Mouse (Mus musculus) hindbrain, embryonic 12.5 days (tissue): ENCODE measurements at regions not wholly inside any gene's neighbourhood (a gene's known extent, or its start where the extent isn't known, plus 50 kb on each side); places are given as distances from the start of the nearest gene placed in this dataset.

Experiments used
- ATAC-seq: fragments of 200-750 bp; cut with Nextera tagmentation; 2 replicates; pipeline ENCODE4 v1.8.0; 2017; ENCODE audit warnings: moderate TSS enrichment; ENCODE audit not compliant: low FRiP score
- H3K27ac ChIP-seq: fragments of 300-500 bp; sonication (generic); 2 replicates; pipeline ENCODE4 v1.5.1; 2016; ENCODE audit warnings: mild to moderate bottlenecking
- H3K27me3 ChIP-seq: fragments of 300-500 bp; sonication (generic); 2 replicates; pipeline ENCODE4 v1.6.1; 2016; ENCODE audit warnings: mild to moderate bottlenecking
- H3K36me3 ChIP-seq: fragments of 300-500 bp; sonication (generic); 2 replicates; pipeline ENCODE4 v1.6.1; 2016; ENCODE audit warnings: mild to moderate bottlenecking
- H3K4me1 ChIP-seq: fragments of 300-500 bp; sonication (generic); 2 replicates; pipeline ENCODE4 v1.6.1; 2016
- H3K4me2 ChIP-seq: fragments of 300-500 bp; sonication (generic); replicated peaks from 2 replicates; pipeline ENCODE4 v1.6.1; 2016; ENCODE audit warnings: mild to moderate bottlenecking
- H3K4me3 ChIP-seq: fragments of 300-500 bp; sonication (generic); 2 replicates; pipeline ENCODE4 v1.5.1; 2016; ENCODE audit warnings: mild to moderate bottlenecking
- H3K9ac ChIP-seq: fragments of 300-500 bp; sonication (generic); 2 replicates; pipeline ENCODE4 v1.6.1; 2016; ENCODE audit warnings: mild to moderate bottlenecking, moderate library complexity
- H3K9me3 ChIP-seq: fragments of 300-500 bp; sonication (generic); replicated peaks from 2 replicates; pipeline ENCODE4 v1.6.1; 2016; ENCODE audit warnings: mild to moderate bottlenecking
- WGBS: fragments of 180-500 bp; shearing (Covaris S2); methylation state at CpG from one replicate; pipeline ENCODE4 v1.1.7; 2016; 5-methylcytosine and 5-hydroxymethylcytosine counted together

- Histone ChIP-seq H3K9me3 (0 out of 2 replicates have a peak, but pooled peaks cover 5% of the 10 kb centered on the region), H3K27me3 (no peaks in the 10 kb centered on the region), H3K4me2 (no peak overlapping the region), H3K4me1 (0 out of 2 replicates have a peak, but pooled peaks cover 6% of the 10 kb centered on the region), H3K9ac (no peak overlapping the region), H3K27ac (no peak overlapping the region), H3K36me3 (no peaks in the 10 kb centered on the region), H3K4me3 (no peak overlapping the region)
- 91% methylated on average over 5 of the region's 5 CpGs for WGBS
- ATAC-seq = no peak
Measured at GRCm38 (mm10) chr13:60270526-60270925, 93.4 kb upstream of the Gas1 start.

DNA sequence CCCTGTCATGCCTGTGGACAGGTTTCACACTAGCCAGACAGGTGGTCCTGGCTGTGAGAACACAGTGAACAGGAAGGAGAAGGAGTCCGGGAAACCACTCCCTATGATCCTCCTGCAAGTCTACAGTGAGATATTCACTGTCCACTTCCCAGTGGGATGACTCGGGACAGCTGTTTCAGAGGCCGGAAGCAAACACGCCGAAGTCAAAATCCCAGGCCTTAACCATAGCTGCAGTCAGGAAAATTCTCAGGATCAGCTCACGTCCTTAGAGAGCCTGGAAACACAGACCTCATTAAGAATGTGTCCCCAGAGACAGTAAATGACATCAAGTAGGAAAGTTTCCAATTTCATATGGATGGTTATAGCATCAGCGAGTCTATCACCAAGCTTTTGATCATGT is 96.2 kb upstream of the Gas1 start:
- Histone ChIP-seq H3K9me3 (0 out of 2 replicates have a peak, but pooled peaks cover 5% of the 10 kb centered on the region), H3K9ac (no peak overlapping the region), H3K4me3 (no peak overlapping the region), H3K36me3 (no peaks in the 10 kb centered on the region), H3K27ac (no peak overlapping the region), H3K4me1 (no peaks in the 10 kb centered on the region), H3K4me2 (no peak overlapping the region), H3K27me3 (no peaks in the 10 kb centered on the region)
- ATAC-seq = no peak
- 85% methylated on average over 7 of the region's 7 CpGs for WGBS

GRCm38 (mm10) chr13:60282543-60283251 is 105.5 kb upstream of the Gas1 start:
- no peaks in the 10 kb centered on the region for H3K36me3 ChIP-seq
- no peaks in the 10 kb centered on the region for H3K27me3 ChIP-seq
- no peak overlapping the region for H3K4me3 ChIP-seq
- H3K4me2 ChIP-seq = no peak overlapping the region
- H3K9ac ChIP-seq = no peak overlapping the region
- ATAC-seq = no peak
- no peaks in the 10 kb centered on the region for H3K9me3 ChIP-seq
- 0 out of 2 replicates have a peak, but pooled peaks cover 2% of the 10 kb centered on the region for H3K4me1 ChIP-seq
- no peak overlapping the region for H3K27ac ChIP-seq
- 68% methylated on average over 7 of the region's 7 CpGs for WGBS

- no peaks in the 10 kb centered on the region for H3K36me3 ChIP-seq
- no peak for ATAC-seq
- no peaks in the 10 kb centered on the region for H3K27me3 ChIP-seq
- WGBS = 78% methylated on average over 11 of the region's 11 CpGs
- no peak overlapping the region for H3K9ac ChIP-seq
- no peaks in the 10 kb centered on the region for H3K9me3 ChIP-seq
- 0 out of 2 replicates have a peak, but pooled peaks cover 4% of the 10 kb centered on the region for H3K4me1 ChIP-seq
- no peak overlapping the region for H3K4me2 ChIP-seq
- H3K4me3 ChIP-seq = no peak overlapping the region
- H3K27ac ChIP-seq = no peak overlapping the region
Measured at GRCm38 (mm10) chr13:60286525-60287224, 109.5 kb upstream of the Gas1 start.

GRCm38 (mm10) chr13:60289650-60290049 is 112.5 kb upstream of the Gas1 start:
- H3K4me2 ChIP-seq = no peak overlapping the region
- H3K4me3 ChIP-seq = no peak overlapping the region
- H3K4me1 ChIP-seq = 0 out of 2 replicates have a peak, but pooled peaks cover 2% of the 10 kb centered on the region
- no peak overlapping the region for H3K27ac ChIP-seq
- H3K36me3 ChIP-seq = no peaks in the 10 kb centered on the region
- H3K9me3 ChIP-seq = no peaks in the 10 kb centered on the region
- H3K27me3 ChIP-seq = no peaks in the 10 kb centered on the region
- no peak for ATAC-seq
- H3K9ac ChIP-seq = no peak overlapping the region
- 52% methylated on average over 3 of the region's 3 CpGs for WGBS

GRCm38 (mm10) chr13:60290820-60291219 is 113.7 kb upstream of the Gas1 start:
- Histone ChIP-seq H3K36me3 (no peaks in the 10 kb centered on the region), H3K27ac (no peak overlapping the region), H3K4me3 (no peak overlapping the region), H3K4me2 (no peak overlapping the region), H3K9ac (no peak overlapping the region), H3K27me3 (no peaks in the 10 kb centered on the region), H3K9me3 (no peaks in the 10 kb centered on the region), H3K4me1 (0 out of 2 replicates have a peak, but pooled peaks cover 2% of the 10 kb centered on the region)
- 82% methylated on average over 4 of the region's 4 CpGs for WGBS
- no peak for ATAC-seq

GRCm38 (mm10) chr13:60291344-60291743 is 114.2 kb upstream of the Gas1 start:
- Histone ChIP-seq H3K36me3 (no peaks in the 10 kb centered on the region), H3K27ac (no peak overlapping the region), H3K4me2 (no peak overlapping the region), H3K9me3 (no peaks in the 10 kb centered on the region), H3K4me1 (0 out of 2 replicates have a peak, but pooled peaks cover 2% of the 10 kb centered on the region), H3K9ac (no peak overlapping the region), H3K27me3 (no peaks in the 10 kb centered on the region), H3K4me3 (no peak overlapping the region)
- no peak for ATAC-seq
- 87% methylated on average over 3 of the region's 3 CpGs for WGBS

DNA sequence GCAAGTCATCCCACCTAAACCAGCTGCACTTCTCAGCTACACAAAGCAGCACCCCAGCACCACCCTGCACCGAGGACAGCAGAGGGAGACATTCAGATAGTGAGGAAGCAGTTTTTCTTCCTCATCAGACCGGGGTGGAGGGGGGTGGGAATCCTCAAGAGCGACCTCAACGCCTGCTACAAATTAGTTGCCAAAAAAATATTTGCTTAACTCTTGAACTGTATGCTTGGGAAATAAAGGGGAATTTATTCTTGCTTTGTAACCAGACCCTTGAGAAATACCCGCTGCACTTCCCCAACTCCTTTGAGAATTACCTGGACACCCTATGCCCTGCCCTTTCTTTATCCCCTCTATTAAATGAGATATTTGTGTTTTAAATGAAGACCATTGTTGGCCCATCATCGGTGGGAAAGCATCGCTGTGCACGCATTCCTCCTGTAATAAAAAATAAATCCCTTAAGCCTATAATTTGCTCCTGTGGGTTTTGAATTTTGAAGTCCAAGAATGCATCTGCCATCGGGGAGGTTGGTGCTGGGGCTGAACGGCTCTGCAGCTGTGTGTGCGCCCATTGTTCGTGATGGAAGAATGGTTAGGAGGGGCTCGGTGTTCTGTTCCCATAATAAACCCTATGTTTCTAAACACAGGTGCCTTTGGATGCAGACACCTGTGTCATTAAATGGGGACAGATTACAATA is 119.2 kb upstream of the Gas1 start:
- no peak overlapping the region for H3K27ac ChIP-seq
- no peaks in the 10 kb centered on the region for H3K27me3 ChIP-seq
- H3K4me2 ChIP-seq = no peak overlapping the region
- H3K9me3 ChIP-seq = no peaks in the 10 kb centered on the region
- H3K9ac ChIP-seq = no peak overlapping the region
- 0 out of 2 replicates have a peak, but pooled peaks cover 5% of the 10 kb centered on the region for H3K4me1 ChIP-seq
- WGBS = 61% methylated on average over 13 of the region's 13 CpGs
- no peaks in the 10 kb centered on the region for H3K36me3 ChIP-seq
- ATAC-seq = no peak
- H3K4me3 ChIP-seq = no peak overlapping the region

GRCm38 (mm10) chr13:60296896-60297275 is 119.7 kb upstream of the Gas1 start:
- H3K4me3 ChIP-seq = no peak overlapping the region
- H3K4me1 ChIP-seq = 0 out of 2 replicates have a peak, but pooled peaks cover 5% of the 10 kb centered on the region
- no peak overlapping the region for H3K27ac ChIP-seq
- WGBS = 83% methylated on average over 6 of the region's 6 CpGs
- no peak for ATAC-seq
- H3K9me3 ChIP-seq = no peaks in the 10 kb centered on the region
- no peaks in the 10 kb centered on the region for H3K36me3 ChIP-seq
- H3K9ac ChIP-seq = no peak overlapping the region
- no peaks in the 10 kb centered on the region for H3K27me3 ChIP-seq
- no peak overlapping the region for H3K4me2 ChIP-seq

DNA sequence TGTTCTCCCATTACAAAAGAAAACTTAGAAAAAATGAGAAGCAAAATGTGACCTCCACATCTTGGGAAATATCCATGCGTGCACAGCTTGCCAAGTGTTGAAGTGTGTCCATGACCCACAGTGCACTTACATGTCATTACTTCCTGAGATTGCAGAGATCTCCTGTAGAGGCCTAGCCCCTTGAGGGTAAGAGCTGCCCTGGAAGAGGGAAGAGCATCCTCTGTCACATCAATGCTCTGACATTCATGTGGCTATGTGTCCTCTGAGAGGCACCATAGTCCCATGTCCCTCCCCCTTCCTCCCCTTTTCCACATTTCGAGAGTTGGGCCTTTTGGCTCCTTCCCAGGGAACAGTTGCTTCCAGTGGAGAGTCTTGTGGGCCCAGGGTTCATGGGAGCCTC is 121.4 kb upstream of the Gas1 start:
- WGBS = 63% methylated on average over 2 of the region's 2 CpGs
- no peak overlapping the region for H3K27ac ChIP-seq
- no peak for ATAC-seq
- H3K4me3 ChIP-seq = no peak overlapping the region
- no peak overlapping the region for H3K4me2 ChIP-seq
- no peaks in the 10 kb centered on the region for H3K9me3 ChIP-seq
- H3K36me3 ChIP-seq = no peaks in the 10 kb centered on the region
- no peaks in the 10 kb centered on the region for H3K27me3 ChIP-seq
- 0 out of 2 replicates have a peak, but pooled peaks cover 5% of the 10 kb centered on the region for H3K4me1 ChIP-seq
- no peak overlapping the region for H3K9ac ChIP-seq

DNA sequence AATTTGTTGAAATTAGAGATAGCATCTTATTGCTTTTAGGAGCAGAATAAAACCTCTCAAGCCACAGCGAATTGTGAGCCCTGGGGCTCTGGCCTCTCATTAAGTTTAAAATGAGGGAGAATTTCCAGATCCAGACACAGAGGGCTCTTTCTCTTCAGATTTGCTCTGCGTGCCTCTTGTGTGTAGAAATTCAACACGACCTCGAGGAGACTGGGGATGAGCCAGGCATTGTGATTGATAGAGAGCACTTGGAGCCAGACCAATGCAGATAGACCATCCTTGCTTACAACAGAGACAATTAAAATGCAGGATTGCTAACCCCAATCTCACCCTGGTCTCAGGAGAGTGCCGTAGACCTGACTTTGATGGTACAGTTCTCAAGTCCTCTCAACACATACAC is 121.9 kb upstream of the Gas1 start:
- Histone ChIP-seq H3K27ac (no peak overlapping the region), H3K4me1 (0 out of 2 replicates have a peak, but pooled peaks cover 5% of the 10 kb centered on the region), H3K27me3 (no peaks in the 10 kb centered on the region), H3K4me3 (no peak overlapping the region), H3K9ac (no peak overlapping the region), H3K36me3 (no peaks in the 10 kb centered on the region), H3K9me3 (no peaks in the 10 kb centered on the region), H3K4me2 (no peak overlapping the region)
- WGBS = 57% methylated on average over 5 of the region's 5 CpGs
- ATAC-seq = no peak

DNA sequence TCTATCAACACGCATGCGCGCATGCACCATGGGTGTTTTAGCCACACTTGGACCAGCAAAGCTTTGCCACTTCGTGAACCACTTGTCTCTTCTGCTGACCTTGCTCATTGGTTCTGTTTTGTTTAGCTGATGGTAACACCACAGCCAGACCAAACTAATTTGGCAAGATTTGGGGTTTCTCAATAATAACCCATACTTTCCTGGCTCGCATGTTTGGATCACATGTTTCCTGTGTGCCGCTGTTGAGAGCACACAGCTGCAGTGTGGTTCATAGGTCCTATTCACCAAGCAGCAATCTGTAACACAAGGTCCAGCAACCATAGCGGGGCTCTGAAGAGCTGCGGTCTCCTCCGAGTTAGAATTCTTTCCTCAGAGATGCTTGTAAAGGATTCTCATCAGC is 126.4 kb upstream of the Gas1 start:
- Histone ChIP-seq H3K4me3 (no peak overlapping the region), H3K4me2 (no peak overlapping the region), H3K9me3 (no peaks in the 10 kb centered on the region), H3K36me3 (no peaks in the 10 kb centered on the region), H3K4me1 (peaks cover 7% of the 10 kb centered on the region), H3K27me3 (no peaks in the 10 kb centered on the region), H3K9ac (no peak overlapping the region), H3K27ac (no peak overlapping the region)
- ATAC-seq = no peak
- WGBS = 93% methylated on average over 9 of the region's 9 CpGs
